Mouse (Mus musculus): ENCODE data around the gene Camk2n1. TPM values are rescaled to one million over a fixed set of nuclear protein-coding genes. Genes with fewer than 3 reads are reported as not detected.

Gene Camk2n1
- total RNA-seq (2021), result 18.9 and 22.9 TPM in 2 replicates
- long read RNA-seq, experiment 1, full-length matches to known transcripts, result 19 of 22 reads
- long read RNA-seq, experiment 1, partial matches to known transcripts, result 0 of 22 reads
- long read RNA-seq, experiment 1, other reads (novel, unspliced or antisense), result 3 of 22 reads
- long read RNA-seq, experiment 2, full-length matches to known transcripts, result 10 of 12 reads
- long read RNA-seq, experiment 2, partial matches to known transcripts, result 0 of 12 reads
- long read RNA-seq, experiment 2, other reads (novel, unspliced or antisense), result 2 of 12 reads

- DNase-seq, result peak; percentile 91
Measured at GRCm38 (mm10) chr4:138453753-138454570, at the start of gene Camk2n1. Gene Camk2n1 (plus strand): TSS chr4:138454314.

GRCm38 (mm10) chr4:138404806-138405205, 49.3 kb upstream of the Camk2n1 start:
- peak; percentile 77 for DNase-seq

GRCm38 (mm10) chr4:138407479-138408194, 46.5 kb upstream of the Camk2n1 start:
- DNase-seq, result peak; percentile 83

GRCm38 (mm10) chr4:138411011-138411410, 43.1 kb upstream of the Camk2n1 start:
- DNase-seq, result no peak

- DNase-seq, result no peak
Measured at GRCm38 (mm10) chr4:138411504-138412121, 42.5 kb upstream of the Camk2n1 start.

- DNase-seq, result peak; percentile 43
Measured at GRCm38 (mm10) chr4:138414725-138415124, 39.4 kb upstream of the Camk2n1 start.

GRCm38 (mm10) chr4:138415991-138416390, 38.1 kb upstream of the Camk2n1 start:
- DNase-seq, result no peak

- no peak for DNase-seq
Measured at GRCm38 (mm10) chr4:138416414-138416813, 37.7 kb upstream of the Camk2n1 start.

- DNase-seq, result no peak
Measured at GRCm38 (mm10) chr4:138417882-138418281, 36.2 kb upstream of the Camk2n1 start.

- DNase-seq, result no peak
Measured at GRCm38 (mm10) chr4:138418340-138418957, 35.7 kb upstream of the Camk2n1 start.

GRCm38 (mm10) chr4:138425028-138425427, 29.1 kb upstream of the Camk2n1 start:
- DNase-seq, result peak; percentile 39

- peak; percentile 58 for DNase-seq
Measured at GRCm38 (mm10) chr4:138425604-138426003, 28.5 kb upstream of the Camk2n1 start.

- DNase-seq, result peak; percentile 91
Measured at GRCm38 (mm10) chr4:138426778-138427705, 27.1 kb upstream of the Camk2n1 start.

- peak; percentile 77 for DNase-seq
Measured at GRCm38 (mm10) chr4:138429778-138430177, 24.3 kb upstream of the Camk2n1 start.

- DNase-seq, result no peak
Measured at GRCm38 (mm10) chr4:138431340-138431739, 22.8 kb upstream of the Camk2n1 start.

- peak; percentile 99 for DNase-seq
Measured at GRCm38 (mm10) chr4:138434347-138435316, 19.5 kb upstream of the Camk2n1 start, which contains the start of gene Mul1. Gene Mul1 (plus strand): TSS chr4:138434671.

- no peak for DNase-seq
Measured at GRCm38 (mm10) chr4:138440062-138440461, 14.1 kb upstream of the Camk2n1 start.

GRCm38 (mm10) chr4:138444941-138445340, 9.2 kb upstream of the Camk2n1 start:
- DNase-seq, result no peak

- DNase-seq, result no peak
Measured at GRCm38 (mm10) chr4:138446981-138447380, 7.1 kb upstream of the Camk2n1 start.

Data from adrenal gland, postnatal 14 days (tissue).